Mouse (Mus musculus) heart, adult 2 months (tissue): ENCODE measurements around the gene Zc3h10. TPM values are rescaled to one million over a fixed set of nuclear protein-coding genes. Genes with fewer than 3 reads are reported as not detected.

ENCODE experiments used
- DNase-seq, 2 experiments: peaks; one replicate each; pipeline ENCODE4 v3.0.0; 2021
- H3K27ac ChIP-seq: fragments of 200-600 bp; 2 replicates; pipeline ENCODE4 v1.8.1; 2022
- H3K27me3 ChIP-seq: fragments of 200-500 bp; 2 replicates; pipeline ENCODE4 v1.6.1; 2012; ENCODE audit warnings: mild to moderate bottlenecking, low read length, inconsistent platforms, mixed read lengths; ENCODE audit not compliant: control insufficient read depth, insufficient read depth
- H3K36me3 ChIP-seq: fragments of 200-500 bp; 2 replicates; pipeline ENCODE4 v1.6.1; 2012; ENCODE audit warnings: low read length, inconsistent platforms; ENCODE audit not compliant: control insufficient read depth, insufficient read depth
- H3K4me1 ChIP-seq: fragments of 200-500 bp; 2 replicates; pipeline ENCODE4 v1.6.1; 2011; ENCODE audit warnings: low read length; ENCODE audit not compliant: control insufficient read depth, insufficient read depth
- H3K4me3 ChIP-seq: fragments of 200-600 bp; 2 replicates; pipeline ENCODE4 v1.8.1; 2022
- H3K79me2 ChIP-seq: fragments of 200-500 bp; replicated peaks from 2 replicates; pipeline ENCODE4 v1.6.1; 2012; ENCODE audit warnings: mild to moderate bottlenecking, inconsistent platforms, low read length, moderate library complexity, mixed read lengths; ENCODE audit not compliant: control insufficient read depth, insufficient read depth
- H3K9ac ChIP-seq: fragments of 200-500 bp; 2 replicates; pipeline ENCODE4 v1.6.1; 2012; ENCODE audit warnings: low read depth, mild to moderate bottlenecking, control low read depth, inconsistent platforms, low read length, mixed read lengths
- CTCF ChIP-seq: fragments of 200-600 bp; IDR thresholded peaks from 2 replicates; pipeline ENCODE4 v1.8.1; 2022; ENCODE audit warnings: antibody characterized with exemption, mild to moderate bottlenecking, moderate library complexity
- EP300 ChIP-seq: fragments of 200-500 bp; IDR thresholded peaks from 2 replicates; pipeline ENCODE4 v1.6.1; 2011; ENCODE audit warnings: low read depth, low read length, control low read depth; ENCODE audit not compliant: insufficient read depth
- POLR2A ChIP-seq: fragments of 200-500 bp; IDR thresholded peaks from 2 replicates; pipeline ENCODE4 v1.6.1; 2011; ENCODE audit warnings: mild to moderate bottlenecking, low read depth, low read length, control low read depth; ENCODE audit not compliant: insufficient read depth
- WGBS: fragments of 180-500 bp; shearing (Covaris S2); methylation state at CpG from one replicate; pipeline ENCODE4 v1.1.7; 2018; 5-methylcytosine and 5-hydroxymethylcytosine counted together
- intact Hi-C: fragments of 180-260 bp; cut with DNase I; formaldehyde crosslinking; loops from one replicate; pipeline ENCODE4 v1.15.1; 2025
- polyA plus RNA-seq: library from polyadenylated mRNA; depleted of rRNA; stranded (reverse); fragments of >200 nt; gene quantifications from 2 replicates; pipeline ENCODE4 v1.2.3, GENCODE M21; 2012
- total RNA-seq, 2 experiments: library from RNA; stranded (reverse); gene quantifications; 2 replicates each; pipeline ENCODE4 v1.2.3; 2021

Zc3h10 gene
- total and polyA plus RNA-seq, 3 experiments, result 6.8 to 7.6 (median 7.5) TPM

DNA sequence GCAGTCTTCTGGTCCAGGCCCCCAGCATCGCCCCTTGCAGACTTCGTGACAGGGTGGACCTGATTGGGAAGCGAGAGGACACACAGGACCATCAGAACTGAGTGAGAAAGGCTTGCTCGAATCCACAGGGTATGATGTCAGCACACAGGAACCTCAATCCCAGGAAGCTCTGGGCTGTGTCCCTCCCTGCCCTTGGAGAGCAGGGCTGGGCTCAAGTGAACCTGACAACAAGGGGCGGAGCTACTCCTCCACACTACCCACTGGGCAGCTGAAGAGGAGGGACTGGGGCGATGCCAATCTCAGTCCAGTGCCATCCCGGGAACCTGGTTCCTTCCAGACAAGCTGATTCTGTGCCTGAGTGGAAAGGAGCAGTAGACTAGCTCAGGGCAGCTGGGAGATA, 36.1 kb upstream of the Zc3h10 start:
- peak; percentile 58 to 83 for DNase-seq
- Histone ChIP-seq H3K4me3 (peak overlapping the region; percentile 38), H3K9ac (peak overlapping the region; percentile 67; the same call in 1 of the 2 replicates), H3K27me3 (no peaks in the 10 kb centered on the region), H3K79me2 (no peaks in the 10 kb centered on the region), H3K36me3 (no peaks in the 10 kb centered on the region), H3K27ac (peak overlapping the region; percentile 85), H3K4me1 (no peaks in the 10 kb centered on the region)
- intact Hi-C loops, result no loop called here
- TF ChIP-seq POLR2A (peak; percentile 80), CTCF (no peak), EP300 (0 out of 2 replicates have a peak, but pooled peaks have one; percentile 30)
- 8% methylated on average over 7 of the region's 7 CpGs for WGBS

DNA sequence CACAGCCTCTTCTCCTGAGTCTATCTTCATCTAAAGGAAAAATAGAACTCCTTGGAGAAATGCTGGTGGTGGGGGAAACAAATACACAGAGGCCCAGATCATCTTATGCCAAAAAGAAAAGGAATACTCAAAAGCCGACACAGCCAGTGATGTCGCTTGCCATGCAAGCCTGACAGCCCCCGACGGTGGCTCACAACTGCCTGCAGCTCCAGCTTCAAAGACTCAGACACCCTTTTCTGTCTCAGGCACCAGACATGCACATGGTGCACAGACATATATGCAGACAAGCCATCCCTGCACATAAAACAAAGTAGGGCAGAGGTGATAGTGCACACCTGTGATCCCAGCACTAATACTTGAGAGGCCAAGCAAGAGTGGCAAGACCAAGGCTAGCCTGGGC, 32.2 kb upstream of the Zc3h10 start:
- intact Hi-C loops, result no loop called here
- Histone ChIP-seq H3K4me3 (no peak overlapping the region), H3K36me3 (no peaks in the 10 kb centered on the region), H3K27me3 (no peaks in the 10 kb centered on the region), H3K9ac (no peak overlapping the region), H3K27ac (no peak overlapping the region), H3K79me2 (no peaks in the 10 kb centered on the region), H3K4me1 (no peaks in the 10 kb centered on the region)
- 78% methylated on average over 4 of the region's 4 CpGs for WGBS
- TF ChIP-seq CTCF, result no peak
- no peak for TF ChIP-seq POLR2A
- TF ChIP-seq EP300, result no peak
- no peak for DNase-seq

DNA sequence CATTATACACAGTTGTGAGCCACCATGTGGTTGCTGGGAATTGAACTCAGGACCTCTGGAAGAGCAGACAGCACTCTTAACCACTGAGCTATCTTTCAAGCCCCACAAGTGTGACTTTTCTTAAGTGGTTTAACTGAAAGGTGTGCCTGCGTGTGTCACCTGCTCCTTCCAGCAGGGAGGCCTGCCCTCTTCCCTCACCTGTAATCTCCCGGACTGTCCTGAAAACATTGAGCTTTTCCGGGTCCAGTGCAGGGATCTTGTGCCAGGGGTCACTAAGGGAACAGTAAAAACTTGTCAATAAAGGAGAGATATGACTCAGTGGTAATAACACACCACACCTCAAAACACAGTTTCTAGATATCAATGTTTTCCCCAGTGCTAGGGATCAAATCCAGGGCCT, 31.7 kb upstream of the Zc3h10 start:
- Histone ChIP-seq H3K9ac (no peak overlapping the region), H3K36me3 (no peaks in the 10 kb centered on the region), H3K4me3 (no peak overlapping the region), H3K27me3 (no peaks in the 10 kb centered on the region), H3K4me1 (no peaks in the 10 kb centered on the region), H3K27ac (no peak overlapping the region), H3K79me2 (no peaks in the 10 kb centered on the region)
- intact Hi-C loops, result no loop called here
- DNase-seq, result no peak
- 82% methylated on average over 3 of the region's 3 CpGs for WGBS
- TF ChIP-seq CTCF (no peak), EP300 (no peak), POLR2A (no peak)

DNA sequence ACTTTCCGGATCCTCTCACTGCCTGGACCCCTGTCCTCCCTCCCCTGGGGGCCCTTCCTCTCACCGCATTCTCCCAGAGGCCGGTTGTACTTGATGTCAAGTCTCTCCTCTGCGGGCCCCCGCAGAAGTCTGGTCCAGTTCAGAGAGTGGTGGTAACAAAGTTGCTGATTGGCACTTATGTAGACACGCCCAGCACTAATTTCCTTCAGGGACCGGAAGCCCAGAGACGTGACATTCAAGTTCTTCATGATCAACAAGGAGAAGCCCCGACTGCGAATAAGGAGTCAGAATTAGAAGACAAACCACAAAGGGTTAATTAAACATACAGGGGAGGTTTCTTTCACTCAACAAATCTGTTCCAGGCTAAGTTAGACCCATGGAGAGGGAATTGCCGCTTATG, 30.8 kb upstream of the Zc3h10 start:
- Histone ChIP-seq H3K9ac (no peak overlapping the region), H3K36me3 (no peaks in the 10 kb centered on the region), H3K4me1 (no peaks in the 10 kb centered on the region), H3K4me3 (no peak overlapping the region), H3K79me2 (no peaks in the 10 kb centered on the region), H3K27me3 (no peaks in the 10 kb centered on the region), H3K27ac (no peak overlapping the region)
- no peak for DNase-seq
- intact Hi-C loops, result no loop called here
- 63% methylated on average over 11 of the region's 11 CpGs for WGBS
- TF ChIP-seq EP300, result no peak
- TF ChIP-seq CTCF, result no peak
- no peak for TF ChIP-seq POLR2A

DNA sequence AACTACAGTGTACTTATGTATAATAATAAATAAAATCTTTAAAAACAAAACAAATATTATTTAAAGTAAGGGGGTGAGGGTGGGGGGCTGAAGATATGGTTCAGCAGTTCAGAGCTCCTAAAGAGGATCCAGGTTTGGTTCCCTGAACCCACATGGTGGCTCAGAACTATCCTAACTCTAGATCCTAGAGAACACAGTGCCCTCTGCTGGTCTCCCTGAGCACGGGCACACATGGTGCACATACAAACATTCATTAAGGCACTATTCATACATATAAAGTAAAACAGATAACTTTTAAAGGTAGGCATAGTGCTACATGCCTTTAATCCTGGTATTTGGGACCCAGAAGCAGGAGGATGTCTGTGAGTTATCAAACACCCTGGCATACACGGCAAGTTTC, 27.5 kb upstream of the Zc3h10 start:
- Histone ChIP-seq H3K36me3 (no peaks in the 10 kb centered on the region), H3K79me2 (no peaks in the 10 kb centered on the region), H3K27ac (no peak overlapping the region), H3K4me3 (no peak overlapping the region), H3K9ac (no peak overlapping the region), H3K4me1 (no peaks in the 10 kb centered on the region), H3K27me3 (0 out of 2 replicates have a peak, but pooled peaks cover 1% of the 10 kb centered on the region)
- intact Hi-C loops, result no loop called here
- 98% methylated on average over 2 of the region's 2 CpGs for WGBS
- DNase-seq, result no peak
- no peak for TF ChIP-seq EP300
- peak; percentile 41 for TF ChIP-seq CTCF

DNA sequence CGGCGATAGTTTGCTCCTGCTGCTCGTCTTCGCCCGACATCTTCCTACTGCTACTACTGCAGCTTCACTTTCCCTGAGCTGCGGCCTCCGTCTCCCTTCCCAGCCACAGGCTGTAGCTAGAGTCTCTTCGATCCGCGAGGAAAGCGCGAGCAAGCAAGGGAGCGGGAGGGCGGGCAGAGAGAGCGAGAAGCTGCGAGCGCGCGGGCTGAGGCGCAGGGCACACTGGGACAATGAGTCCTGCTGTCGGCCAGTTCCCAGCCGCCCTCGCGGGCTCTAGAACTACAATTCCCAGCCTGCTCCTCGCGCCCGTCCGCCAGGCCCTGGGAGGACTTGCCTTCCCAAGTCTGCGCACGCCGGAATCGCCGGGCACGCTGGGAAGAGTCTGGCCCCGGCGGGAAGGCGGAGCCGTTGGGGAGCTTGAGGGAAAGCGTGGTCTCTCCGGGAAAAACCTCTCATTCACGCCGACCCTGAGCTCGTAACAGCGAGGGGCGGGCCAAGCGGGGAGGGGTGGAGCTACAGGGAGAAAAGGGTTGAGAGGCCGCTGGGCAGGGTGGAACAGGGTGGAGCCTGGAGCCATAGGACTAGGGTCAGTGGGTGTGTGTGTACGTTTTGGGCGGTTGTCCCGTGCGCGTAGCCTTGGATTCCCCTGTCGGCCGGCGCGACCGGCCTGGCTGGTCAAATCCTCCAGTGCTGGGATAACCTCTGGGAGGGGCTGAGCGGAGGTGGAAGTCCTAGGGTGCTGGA, 18.4 kb upstream of the Zc3h10 start, which contains the start of gene Pa2g4:
Pa2g4 (minus strand) TSS at position 200 of the 744 bp plus-strand sequence.
- H3K27ac ChIP-seq, result peak within 1 kb of the TSS; percentile 90
- TF ChIP-seq POLR2A, result peak; percentile 80
- no peak for TF ChIP-seq EP300
- no peak; the same call in 1 of the 2 replicates for TF ChIP-seq CTCF
- H3K9ac ChIP-seq, result peak within 1 kb of the TSS; percentile 79
- H3K4me3 ChIP-seq, result peak within 1 kb of the TSS; percentile 90
- under 1% methylated on average over 58 of the region's 58 CpGs for WGBS
- H3K36me3 ChIP-seq, result peaks cover 3% of the 10 kb centered on the region; the same call in 1 of the 2 replicates
- peaks cover 1% of the 10 kb centered on the region; the same call in 1 of the 2 replicates for H3K4me1 ChIP-seq
- intact Hi-C loops, result loop anchor here (1.0 to 5.0 kb wide), 4 partner anchors 15 to 106 kb away; partner anchors contain the start of genes Rps26 and Suox
- peak; percentile 98 to 100 for DNase-seq
- H3K27me3 ChIP-seq, result no peaks in the 10 kb centered on the region
- H3K79me2 ChIP-seq, result 0 out of 2 replicates have a peak, but pooled peaks cover 1% of the 10 kb centered on the region
